ENCODE assay signal across 11 mouse cellular contexts in the genomic region with DNA sequence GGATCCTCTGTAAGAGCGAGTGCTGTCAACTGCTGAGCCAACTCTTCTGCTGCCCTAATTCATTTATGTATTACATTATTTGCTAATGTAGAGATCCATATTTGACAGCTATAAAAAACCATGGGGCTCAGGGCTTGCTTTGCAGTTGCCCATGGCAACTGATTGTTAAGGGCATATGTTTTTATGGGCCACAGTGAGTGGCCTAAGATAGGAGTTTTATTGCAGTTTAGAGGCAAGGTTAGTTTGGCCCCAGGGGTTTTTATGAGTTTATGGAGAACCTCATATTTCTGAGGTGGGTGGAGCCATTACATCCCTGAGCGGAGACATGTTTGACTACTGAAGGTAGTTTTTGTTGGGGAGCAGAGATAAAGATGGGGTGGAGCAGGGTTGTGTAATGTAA. TPM values are rescaled to one million over a fixed set of nuclear protein-coding genes. Genes with fewer than 3 reads are reported as not detected.
DNase-seq lines count a peak whose midpoint lies in the region; ATAC-seq and TF ChIP-seq lines count a peak whose summit lies in the region.
"Had no signal": no experiment of that assay in that cellular context is flagged by ENCODE, and none has a peak within 500 bp of the region (broad histone marks: within the 10 kb centered on the region; RNA-seq: fewer than 3 reads in every experiment).

No protein-coding gene starts in this region.

- H3K9me3 ChIP-seq in lung, embryonic 14.5 days (ENCODE audit: low read depth, low read length): no peaks in the 10 kb centered on the region
- H3K9me3 ChIP-seq in forebrain, embryonic 15.5 days: no peaks in the 10 kb centered on the region
- no peaks in the 10 kb centered on the region for H3K9me3 ChIP-seq in limb, embryonic 15.5 days
- no peaks in the 10 kb centered on the region for H3K9me3 ChIP-seq in stomach, postnatal 0 days (ENCODE audit: control insufficient read depth, low read length)
- H3K9me3 ChIP-seq: heart, embryonic 10.5 days had no signal

- H3K4me1 ChIP-seq in lung, embryonic 14.5 days (ENCODE audit: insufficient read depth): peaks cover 8% of the 10 kb centered on the region; the same call in 1 of the 2 replicates
- peaks cover 23% of the 10 kb centered on the region for H3K4me1 ChIP-seq in forebrain, embryonic 15.5 days
- peaks cover 14% of the 10 kb centered on the region for H3K4me1 ChIP-seq in limb, embryonic 15.5 days
- H3K4me1 ChIP-seq in stomach, postnatal 0 days (replicated peaks; ENCODE audit: control insufficient read depth, insufficient read depth): peaks cover 4% of the 10 kb centered on the region
- peaks cover 7% of the 10 kb centered on the region for H3K4me1 ChIP-seq in thymus, adult 2 months (replicated peaks; ENCODE audit: control insufficient read depth, insufficient read depth, low read length)

- no peak overlapping the region for H3K9ac ChIP-seq in lung, embryonic 14.5 days
- 0 out of 2 replicates have a peak overlapping the region, but pooled peaks have one; percentile 92 for H3K9ac ChIP-seq in forebrain, embryonic 15.5 days (replicated peaks)
- H3K9ac ChIP-seq in limb, embryonic 15.5 days: no peak overlapping the region
- H3K9ac ChIP-seq in stomach, postnatal 0 days (ENCODE audit: low read length): no peak overlapping the region

- no peak for DNase-seq in lung, embryonic 14.5 days
- DNase-seq in lung, postnatal 10 days: no peak
- no peak for DNase-seq in stomach, postnatal 0 days (ENCODE audit: low spot score)
- DNase-seq in thymus, postnatal 4 days: no peak
- no peak for DNase-seq in thymus, adult 2 months
- DNase-seq: adrenal gland, postnatal 36 days; embryo, embryonic 11 days; lung, postnatal 4 days had no signal

- WGBS in lung, embryonic 14.5 days: 74% methylated on average over 2 of the region's 2 CpGs
- 84% methylated on average over 2 of the region's 2 CpGs for whole genome bisulfite sequencing in forebrain, embryonic 15.5 days
- 38% methylated on average over 2 of the region's 2 CpGs for WGBS in limb, embryonic 15.5 days
- WGBS in stomach, postnatal 0 days: 59% methylated on average over 2 of the region's 2 CpGs
- WGBS in thymus, adult 2 months: 96% methylated on average over 2 of the region's 2 CpGs

- no peak for TF ChIP-seq POLR2A in thymus, adult 2 months (IDR thresholded peaks at IDR 0.05; ENCODE audit: control insufficient read depth, extremely low read depth, insufficient read depth, low read length, poor library complexity)

- H3K27me3 ChIP-seq in lung, embryonic 14.5 days (ENCODE audit: insufficient read depth, low read length): no peaks in the 10 kb centered on the region
- H3K27me3 ChIP-seq in forebrain, embryonic 15.5 days: no peaks in the 10 kb centered on the region
- no peaks in the 10 kb centered on the region for H3K27me3 ChIP-seq in limb, embryonic 15.5 days
- no peaks in the 10 kb centered on the region for H3K27me3 ChIP-seq in stomach, postnatal 0 days (ENCODE audit: control insufficient read depth, insufficient read depth, low read length)
- no peaks in the 10 kb centered on the region for H3K27me3 ChIP-seq in thymus, adult 2 months (ENCODE audit: control insufficient read depth, insufficient read depth, low read length)

- H3K27ac ChIP-seq in lung, embryonic 14.5 days (ENCODE audit: low read depth): no peak overlapping the region
- no peak overlapping the region for H3K27ac ChIP-seq in forebrain, embryonic 15.5 days (replicated peaks)
- no peak overlapping the region; the same call in 1 of the 2 replicates for H3K27ac ChIP-seq in limb, embryonic 15.5 days
- H3K27ac ChIP-seq in stomach, postnatal 0 days (replicated peaks): no peak overlapping the region
- H3K27ac ChIP-seq in thymus, adult 2 months (ENCODE audit: control insufficient read depth, insufficient read depth, low read length): no peak overlapping the region
- H3K27ac ChIP-seq: heart, embryonic 10.5 days had no signal

- H3K4me3 ChIP-seq in lung, embryonic 14.5 days (ENCODE audit: low read depth, low read length): peak overlapping the region; percentile 84; the same call in 1 of the 2 replicates
- peak overlapping the region; percentile 92 for H3K4me3 ChIP-seq in forebrain, embryonic 15.5 days
- peak overlapping the region; percentile 91 for H3K4me3 ChIP-seq in limb, embryonic 15.5 days
- H3K4me3 ChIP-seq in stomach, postnatal 0 days (ENCODE audit: low read depth, low read length): no peak overlapping the region
- no peak overlapping the region for H3K4me3 ChIP-seq in thymus, adult 2 months (ENCODE audit: control insufficient read depth, insufficient read depth, low read length)

- no peak for TF ChIP-seq CTCF in lung, embryonic 14.5 days (IDR thresholded peaks at IDR 0.05; ENCODE audit: low read depth)
- TF ChIP-seq CTCF in stomach, postnatal 0 days (IDR thresholded peaks at IDR 0.05; ENCODE audit: low read depth): no peak
- TF ChIP-seq CTCF in thymus, adult 2 months (IDR thresholded peaks at IDR 0.05; ENCODE audit: borderline replicate concordance, control insufficient read depth, extremely low read depth, insufficient read depth, low read length, poor library complexity): no peak

- H3K4me2 ChIP-seq in lung, embryonic 14.5 days: peak overlapping the region; percentile 72
- H3K4me2 ChIP-seq in forebrain, embryonic 15.5 days (replicated peaks): peak overlapping the region; percentile 54
- H3K4me2 ChIP-seq in limb, embryonic 15.5 days: peak overlapping the region; percentile 54
- peak overlapping the region; percentile 64 for H3K4me2 ChIP-seq in stomach, postnatal 0 days (replicated peaks; ENCODE audit: low read depth)

- TF ChIP-seq EP300 in stomach, postnatal 0 days (optimal IDR thresholded peaks at IDR 0.05): no peak

- ATAC-seq in lung, embryonic 14.5 days (ENCODE audit: insufficient read depth): no peak
- ATAC-seq in forebrain, embryonic 15.5 days (replicated peaks): no peak
- no peak for ATAC-seq in limb, embryonic 15.5 days (ENCODE audit: insufficient number of reproducible peaks, low FRiP score, low TSS enrichment, low read depth)
- ATAC-seq in stomach, postnatal 0 days (ENCODE audit: low FRiP score, low TSS enrichment): no peak

- H3K36me3 ChIP-seq in lung, embryonic 14.5 days (ENCODE audit: insufficient read depth): 0 out of 2 replicates have a peak, but pooled peaks cover 4% of the 10 kb centered on the region
- H3K36me3 ChIP-seq in forebrain, embryonic 15.5 days: no peaks in the 10 kb centered on the region
- no peaks in the 10 kb centered on the region for H3K36me3 ChIP-seq in limb, embryonic 15.5 days
- H3K36me3 ChIP-seq in stomach, postnatal 0 days (ENCODE audit: control insufficient read depth, insufficient read depth, low read length): peaks cover 3% of the 10 kb centered on the region; the same call in 1 of the 2 replicates
- no peaks in the 10 kb centered on the region for H3K36me3 ChIP-seq in thymus, adult 2 months (ENCODE audit: control insufficient read depth, insufficient read depth, low read length)

RNA-seq across cellular contexts. Expression of gene Papss1, which starts 1.7 kb away (rescaled TPM):
- 98.6 and 99.2 TPM in 2 replicates for polyA plus RNA-seq in lung, embryonic 14.5 days (2014; fragmentation: Nextera tagmentation; extraction: Ambion mirVana)
- 123 and 126 TPM in 2 replicates for polyA plus RNA-seq in forebrain, embryonic 15.5 days (2015; fragmentation: Nextera tagmentation; extraction: Ambion mirVana)
- polyA plus RNA-seq in limb, embryonic 15.5 days (2015; fragmentation: Nextera tagmentation; extraction: Ambion mirVana): 128 and 132 TPM in 2 replicates
- 54.3 and 56.6 TPM in 2 replicates for polyA plus RNA-seq in stomach, postnatal 0 days (2015; fragmentation: Nextera tagmentation; extraction: Ambion mirVana)
- polyA plus RNA-seq in thymus, adult 2 months (2012; rRNA removed): 27.9 and 29.6 TPM in 2 replicates

Comparison
In these comparisons a context has a peak if more than half of its experiments do, and no peak if none do; other contexts are left out.
1. H3K4me3 ChIP-seq: peak in lung, embryonic 14.5 days (single experiment), forebrain, embryonic 15.5 days (single experiment) and limb, embryonic 15.5 days (single experiment); none in stomach, postnatal 0 days (single experiment) and thymus, adult 2 months (single experiment).
2. Peak in every context shown above with its lines, with median percentiles within 50 percentile points of each other: H3K4me2 ChIP-seq.